8 mouse cellular contexts compared by ENCODE assay signal in the genomic region with DNA sequence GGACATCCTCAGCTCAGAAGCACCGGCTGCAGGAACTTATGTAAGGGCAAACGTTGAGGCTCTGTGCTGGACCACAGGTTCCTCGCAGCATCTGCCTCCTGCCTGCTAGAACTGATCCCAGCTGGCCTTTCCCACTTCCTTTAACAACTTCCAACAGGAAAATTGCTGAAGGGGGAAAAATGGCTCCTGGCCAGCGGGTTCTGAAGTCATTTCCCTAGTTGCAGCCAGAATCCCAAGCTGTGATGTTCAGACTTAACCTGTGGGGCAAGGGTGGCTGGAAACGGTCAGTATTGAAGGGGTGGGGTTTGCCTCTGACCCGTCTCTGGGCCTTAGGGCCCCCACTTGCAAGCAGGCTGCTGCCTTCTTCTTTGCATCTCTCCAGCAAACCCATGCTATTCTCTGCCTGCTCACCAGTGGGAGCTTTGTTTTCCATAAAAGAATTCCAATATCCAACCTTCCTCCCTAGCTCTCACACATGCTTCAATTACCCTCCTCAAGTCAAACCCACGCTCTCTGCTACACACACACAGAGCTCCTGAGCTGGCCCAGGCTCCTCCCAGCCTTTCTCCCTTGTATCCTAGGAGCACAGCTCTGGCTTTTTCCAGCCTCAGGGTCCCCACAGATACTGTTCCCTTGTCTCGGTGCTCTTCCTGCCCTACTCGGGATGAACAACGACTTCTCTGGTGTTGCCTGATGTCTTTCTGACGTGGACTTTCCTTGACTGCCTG.
DNase-seq lines count a peak whose midpoint lies in the region; ATAC-seq and TF ChIP-seq lines count a peak whose summit lies in the region.
"Had no signal": no experiment of that assay in that cellular context is flagged by ENCODE, and none has a peak within 500 bp of the region (broad histone marks: within the 10 kb centered on the region; RNA-seq: fewer than 3 reads in every experiment).

No protein-coding gene starts in this region.

- no peak overlapping the region for H3K4me2 ChIP-seq in limb, embryonic 15.5 days

- no peak for TF ChIP-seq POLR2A in thymus, adult 2 months (IDR thresholded peaks at IDR 0.05; ENCODE audit: control insufficient read depth, extremely low read depth, insufficient read depth, low read length, poor library complexity)

- H3K4me1 ChIP-seq in limb, embryonic 15.5 days = peaks cover 26% of the 10 kb centered on the region
- H3K4me1 ChIP-seq in thymus, adult 2 months (replicated peaks; ENCODE audit: control insufficient read depth, insufficient read depth, low read length) = no peaks in the 10 kb centered on the region

- DNase-seq in NIH3T3 (ENCODE audit: low read depth) = peak; percentile 58
- peak; percentile 80 for DNase-seq in brain, adult 2 months (ENCODE audit: low read depth, low spot score)
- peak; percentile 82 to 85 for DNase-seq in heart, postnatal 14 days
- DNase-seq in retina, embryonic 14.5 days (ENCODE audit: low spot score) = no peak
- no peak for DNase-seq in thymus, adult 2 months
- no peak for DNase-seq in left cerebral cortex, postnatal 36 days (ENCODE audit: low spot score in 2 of 2)
- DNase-seq: spleen, adult 18-20 months had no signal

- H3K27me3 ChIP-seq in limb, embryonic 15.5 days = no peaks in the 10 kb centered on the region
- H3K27me3 ChIP-seq in thymus, adult 2 months (ENCODE audit: control insufficient read depth, insufficient read depth, low read length) = no peaks in the 10 kb centered on the region

- intact Hi-C loops in heart, postnatal 14 days (cut with DNase I) = loop anchor here (2.0 kb wide), 1 partner anchor 35 kb away; no protein-coding TSS in a partner anchor
- intact Hi-C loops in left cerebral cortex, postnatal 36 days (cut with DNase I) = loop anchor here (5.0 kb wide), 1 partner anchor 52 kb away; no protein-coding TSS in a partner anchor

- H3K36me3 ChIP-seq in limb, embryonic 15.5 days = no peaks in the 10 kb centered on the region
- H3K36me3 ChIP-seq in thymus, adult 2 months (ENCODE audit: control insufficient read depth, insufficient read depth, low read length) = no peaks in the 10 kb centered on the region

- 48% methylated on average over 11 of the region's 11 CpGs for WGBS in limb, embryonic 15.5 days
- WGBS in thymus, adult 2 months = 95% methylated on average over 11 of the region's 11 CpGs

- no peak overlapping the region for H3K4me3 ChIP-seq in limb, embryonic 15.5 days
- H3K4me3 ChIP-seq in thymus, adult 2 months (ENCODE audit: control insufficient read depth, insufficient read depth, low read length) = no peak overlapping the region

- H3K9ac ChIP-seq in limb, embryonic 15.5 days = no peak overlapping the region

- peak overlapping the region; percentile 83 for H3K27ac ChIP-seq in limb, embryonic 15.5 days
- H3K27ac ChIP-seq in thymus, adult 2 months (ENCODE audit: control insufficient read depth, insufficient read depth, low read length) = no peak overlapping the region

- no peaks in the 10 kb centered on the region for H3K9me3 ChIP-seq in limb, embryonic 15.5 days

- no peak for TF ChIP-seq CTCF in thymus, adult 2 months (IDR thresholded peaks at IDR 0.05; ENCODE audit: borderline replicate concordance, control insufficient read depth, extremely low read depth, insufficient read depth, low read length, poor library complexity)

- ATAC-seq in limb, embryonic 15.5 days (ENCODE audit: insufficient number of reproducible peaks, low FRiP score, low TSS enrichment, low read depth) = peak; percentile 61

Comparison
In these comparisons a context has a peak if more than half of its experiments do, and no peak if none do; other contexts are left out.
1. DNase-seq: peak in NIH3T3 (single experiment), brain, adult 2 months (single experiment) and heart, postnatal 14 days (2 of 2); none in retina, embryonic 14.5 days (single experiment), thymus, adult 2 months (single experiment) and left cerebral cortex, postnatal 36 days (0 of 2).